Mouse (Mus musculus) MEL (cell line): ENCODE results near the gene Aurka. TPM values are rescaled to one million over a fixed set of nuclear protein-coding genes. Genes with fewer than 3 reads are reported as not detected.

Experiments used
- DNase-seq: peaks from one replicate; pipeline ENCODE4 v3.0.0; 2011; ENCODE audit warnings: low read depth, low spot score
- H3K27ac ChIP-seq: 2 replicates; pipeline ENCODE4 v1.5.1; 2012; ENCODE audit warnings: low read depth, mild to moderate bottlenecking, control low read depth, low read length, moderate library complexity; ENCODE audit not compliant: control insufficient read depth
- H3K27me3 ChIP-seq, 2 experiments: fragments of 150-350 bp in 1 of 2; sonication (generic) in 1 of 2; 2 replicates each; pipeline ENCODE4 v1.6.1; 2012; ENCODE audit warnings: low read length in 2 of 2, mild to moderate bottlenecking in 2 of 2, improper control_type of control experiment in 1 of 2, moderate library complexity in 1 of 2; ENCODE audit not compliant: insufficient read depth in 2 of 2, control insufficient read depth in 1 of 2
- H3K36me3 ChIP-seq, 2 experiments: 2 replicates each; pipeline ENCODE4 v1.6.1; 2012 to 2014; ENCODE audit warnings: low read length in 2 of 2, improper control_type of control experiment in 1 of 2, inconsistent platforms in 1 of 2, mild to moderate bottlenecking in 1 of 2; ENCODE audit not compliant: insufficient read depth in 2 of 2, control insufficient read depth in 1 of 2
- H3K4me1 ChIP-seq, 2 experiments: fragments of 150-350 bp in 1 of 2; sonication (generic) in 1 of 2; 2 replicates each; pipeline ENCODE4 v1.6.1; 2012; ENCODE audit warnings: low read length in 2 of 2, improper control_type of control experiment in 1 of 2, mild to moderate bottlenecking in 1 of 2; ENCODE audit not compliant: insufficient read depth in 2 of 2, control insufficient read depth in 1 of 2
- H3K4me3 ChIP-seq, 2 experiments: fragments of 150-350 bp in 1 of 2; sonication (generic) in 1 of 2; 2 replicates each; pipeline ENCODE4 v1.5.1; 2012; ENCODE audit warnings: low read depth in 2 of 2, low read length in 2 of 2, mild to moderate bottlenecking in 2 of 2, moderate library complexity in 2 of 2, control low read depth in 1 of 2, improper control_type of control experiment in 1 of 2; ENCODE audit not compliant: control insufficient read depth in 1 of 2, insufficient read depth in 1 of 2
- H3K79me2 ChIP-seq: 2 replicates; pipeline ENCODE4 v1.6.1; 2012; ENCODE audit warnings: mild to moderate bottlenecking, low read length, moderate library complexity; ENCODE audit not compliant: control insufficient read depth, poor library complexity, insufficient read depth
- H3K9ac ChIP-seq: 2 replicates; pipeline ENCODE4 v1.6.1; 2012; ENCODE audit warnings: low read depth, mild to moderate bottlenecking, control low read depth, low read length, moderate library complexity; ENCODE audit not compliant: control insufficient read depth, poor library complexity, severe bottlenecking
- H3K9me3 ChIP-seq: fragments of 150-350 bp; sonication (generic); replicated peaks from 2 replicates; pipeline ENCODE4 v1.6.1; 2012; ENCODE audit warnings: mild to moderate bottlenecking, low read length, improper control_type of control experiment, moderate library complexity; ENCODE audit not compliant: insufficient read depth
- CHD1 ChIP-seq: IDR thresholded peaks from 2 replicates; pipeline ENCODE4 v1.6.1; 2012; ENCODE audit warnings: low read depth, mild to moderate bottlenecking, inconsistent platforms, low read length, improper control_type of control experiment
- CTCF ChIP-seq, 3 experiments: IDR thresholded peaks in 2 of 3; conservative IDR thresholded peaks in 1 of 3; 2 replicates each; pipeline ENCODE4 v1.5.1; 2011 to 2012; ENCODE audit warnings: low read length in 3 of 3, low read depth in 2 of 3, mild to moderate bottlenecking in 2 of 3, improper control_type of control experiment in 1 of 3, inconsistent platforms in 1 of 3, mixed read lengths in 1 of 3, moderate library complexity in 1 of 3; ENCODE audit not compliant: control insufficient read depth in 1 of 3, insufficient read depth in 1 of 3, poor library complexity in 1 of 3, severe bottlenecking in 1 of 3
- E2F4 ChIP-seq: IDR thresholded peaks from 2 replicates; pipeline ENCODE4 v1.6.1; 2011; ENCODE audit warnings: low read depth, low read length, improper control_type of control experiment, borderline replicate concordance
- ELF1 ChIP-seq: IDR thresholded peaks from 2 replicates; pipeline ENCODE4 v1.6.1; 2014; ENCODE audit warnings: low read depth, mild to moderate bottlenecking, inconsistent platforms, low read length, improper control_type of control experiment, moderate library complexity
- EP300 ChIP-seq, 2 experiments: IDR thresholded peaks; 2 replicates each; pipeline ENCODE4 v1.6.1; 2011; ENCODE audit warnings: improper control_type of control experiment in 2 of 2, low read length in 2 of 2, low read depth in 1 of 2, mild to moderate bottlenecking in 1 of 2
- ETS1 ChIP-seq: IDR thresholded peaks from 2 replicates; pipeline ENCODE4 v1.6.1; 2012; ENCODE audit warnings: low read depth, mild to moderate bottlenecking, inconsistent platforms, low read length, improper control_type of control experiment, moderate library complexity
- GABPA ChIP-seq: IDR thresholded peaks from 2 replicates; pipeline ENCODE4 v1.6.1; 2012; ENCODE audit warnings: low read depth, mild to moderate bottlenecking, inconsistent platforms, low read length, improper control_type of control experiment, moderate library complexity
- GATA1 ChIP-seq: IDR thresholded peaks from 2 replicates; pipeline ENCODE4 v1.6.1; 2011; ENCODE audit warnings: low read depth, low read length, improper control_type of control experiment
- HCFC1 ChIP-seq: IDR thresholded peaks from 2 replicates; pipeline ENCODE4 v1.6.1; 2012; ENCODE audit warnings: low read depth, mild to moderate bottlenecking, inconsistent platforms, low read length, improper control_type of control experiment, moderate library complexity
- JUND ChIP-seq: IDR thresholded peaks from 2 replicates; pipeline ENCODE4 v1.6.1; 2011; ENCODE audit warnings: low read depth, mild to moderate bottlenecking, improper control_type of control experiment, low read length
- KAT2A ChIP-seq: conservative IDR thresholded peaks from 2 replicates; pipeline ENCODE4 v1.6.1; 2012; ENCODE audit warnings: low read depth, low read length, improper control_type of control experiment, inconsistent platforms
- MAFK ChIP-seq: IDR thresholded peaks from 2 replicates; pipeline ENCODE4 v1.6.1; 2011; ENCODE audit warnings: low read depth, mild to moderate bottlenecking, low read length, improper control_type of control experiment, borderline replicate concordance
- MAX ChIP-seq: IDR thresholded peaks from 2 replicates; pipeline ENCODE4 v1.6.1; 2011; ENCODE audit warnings: low read length, improper control_type of control experiment
- MEF2A ChIP-seq: IDR thresholded peaks from 2 replicates; pipeline ENCODE4 v1.6.1; 2014; ENCODE audit warnings: low read depth, mild to moderate bottlenecking, inconsistent platforms, low read length, improper control_type of control experiment; ENCODE audit not compliant: poor library complexity, insufficient replicate concordance, severe bottlenecking; ENCODE audit errors: extremely low read depth
- MXI1 ChIP-seq: IDR thresholded peaks from 2 replicates; pipeline ENCODE4 v1.6.1; 2011; ENCODE audit warnings: mild to moderate bottlenecking, low read depth, low read length, improper control_type of control experiment
- MYB ChIP-seq: IDR thresholded peaks from 2 replicates; pipeline ENCODE4 v1.6.1; 2011; ENCODE audit warnings: mild to moderate bottlenecking, low read depth, low read length, improper control_type of control experiment
- MYC ChIP-seq: IDR thresholded peaks from 2 replicates; pipeline ENCODE4 v1.6.1; 2011; ENCODE audit warnings: low read depth, mild to moderate bottlenecking, low read length, improper control_type of control experiment, moderate library complexity
- NELFE ChIP-seq: IDR thresholded peaks from 2 replicates; pipeline ENCODE4 v1.6.1; 2011; ENCODE audit warnings: low read depth, low read length, improper control_type of control experiment
- NRF1 ChIP-seq: IDR thresholded peaks from 2 replicates; pipeline ENCODE4 v1.6.1; 2014; ENCODE audit warnings: low read depth, mild to moderate bottlenecking, inconsistent platforms, low read length, improper control_type of control experiment, moderate library complexity; ENCODE audit not compliant: poor library complexity, insufficient read depth, severe bottlenecking
- POLR2A ChIP-seq, 2 experiments: IDR thresholded peaks; 2 replicates each; pipeline ENCODE4 v1.6.1; 2011 to 2012; ENCODE audit warnings: low read length in 2 of 2, mild to moderate bottlenecking in 2 of 2, control low read depth in 1 of 2, improper control_type of control experiment in 1 of 2, low read depth in 1 of 2, moderate library complexity in 1 of 2; ENCODE audit not compliant: control insufficient read depth in 1 of 2, insufficient read depth in 1 of 2, poor library complexity in 1 of 2
- POLR2AphosphoS2 ChIP-seq: IDR thresholded peaks from 2 replicates; pipeline ENCODE4 v1.6.1; 2011; ENCODE audit warnings: low read length, improper control_type of control experiment
- POLR2AphosphoS5 ChIP-seq: IDR thresholded peaks from 2 replicates; pipeline ENCODE4 v1.6.1; 2012; ENCODE audit warnings: low read depth, borderline replicate concordance, mild to moderate bottlenecking, inconsistent platforms, low read length, moderate library complexity, mixed read lengths
- RAD21 ChIP-seq: IDR thresholded peaks from 2 replicates; pipeline ENCODE4 v1.6.1; 2011; ENCODE audit warnings: mild to moderate bottlenecking, low read depth, low read length, improper control_type of control experiment
- RCOR1 ChIP-seq: IDR thresholded peaks from 2 replicates; pipeline ENCODE4 v1.6.1; 2012; ENCODE audit warnings: low read depth, mild to moderate bottlenecking, inconsistent platforms, low read length, improper control_type of control experiment
- SMC3 ChIP-seq: IDR thresholded peaks from 2 replicates; pipeline ENCODE4 v1.6.1; 2011; ENCODE audit warnings: low read depth, low read length, improper control_type of control experiment
- TBP ChIP-seq: IDR thresholded peaks from 2 replicates; pipeline ENCODE4 v1.8.0; 2011; ENCODE audit warnings: low read depth, low read length, improper control_type of control experiment
- TCF12 ChIP-seq: IDR thresholded peaks from 2 replicates; pipeline ENCODE4 v1.6.1; 2014; ENCODE audit warnings: low read depth, mild to moderate bottlenecking, inconsistent platforms, low read length, improper control_type of control experiment, moderate library complexity
- UBTF ChIP-seq: IDR thresholded peaks from 2 replicates; pipeline ENCODE4 v1.6.1; 2012; ENCODE audit warnings: low read depth, mild to moderate bottlenecking, inconsistent platforms, low read length, improper control_type of control experiment, moderate library complexity, borderline replicate concordance; ENCODE audit not compliant: insufficient read depth
- USF1 ChIP-seq: IDR thresholded peaks from 2 replicates; pipeline ENCODE4 v1.6.1; 2014; ENCODE audit warnings: low read depth, mild to moderate bottlenecking, inconsistent platforms, low read length, improper control_type of control experiment, moderate library complexity
- USF2 ChIP-seq, 2 experiments: IDR thresholded peaks; 2 replicates each; pipeline ENCODE4 v1.6.1; 2011 to 2012; ENCODE audit warnings: improper control_type of control experiment in 2 of 2, low read length in 2 of 2, borderline replicate concordance in 1 of 2, inconsistent platforms in 1 of 2, low read depth in 1 of 2, mild to moderate bottlenecking in 1 of 2; ENCODE audit not compliant: insufficient read depth in 1 of 2
- ZC3H11A ChIP-seq: IDR thresholded peaks from 2 replicates; pipeline ENCODE4 v1.6.1; 2012; ENCODE audit warnings: low read depth, mild to moderate bottlenecking, inconsistent platforms, low read length, improper control_type of control experiment
- ZKSCAN1 ChIP-seq: IDR thresholded peaks from 2 replicates; pipeline ENCODE4 v1.6.1; 2012; ENCODE audit warnings: low read depth, mild to moderate bottlenecking, inconsistent platforms, low read length, improper control_type of control experiment, moderate library complexity
- ZMIZ1 ChIP-seq: IDR thresholded peaks from 2 replicates; pipeline ENCODE4 v1.6.1; 2012; ENCODE audit warnings: low read depth, mild to moderate bottlenecking, inconsistent platforms, low read length, improper control_type of control experiment, moderate library complexity
- ZNF384 ChIP-seq: IDR thresholded peaks from 2 replicates; pipeline ENCODE4 v1.6.1; 2012; ENCODE audit warnings: low read depth, mild to moderate bottlenecking, inconsistent platforms, low read length, improper control_type of control experiment
- polyA plus RNA-seq, 2 experiments: library from polyadenylated mRNA; stranded (reverse) in 1 of 2; unstranded in 1 of 2; fragments of >175 nt in 1 of 2; fragments of >200 nt in 1 of 2; gene quantifications; 2 replicates each; pipeline versions ENCODE4 v1.2.1 to v1.2.4; 2012; ENCODE audit warnings: low replicate concordance in 2 of 2, low read depth in 1 of 2; ENCODE audit not compliant: insufficient read length in 2 of 2, insufficient read depth in 1 of 2, missing spikeins in 1 of 2
- total RNA-seq: library from RNA; depleted of rRNA; stranded (reverse); fragments of 300-350 nt; gene quantifications from 2 replicates; pipeline ENCODE4 v1.2.3, GENCODE M21; 2012; rRNA removed

Aurka gene
- total RNA-seq (110 and 127 TPM in 2 replicates), polyA plus RNA-seq (100 to 1,000 TPM; 150 to 236 TPM)

- peaks cover 0 to 18% of the 10 kb centered on the region in 2 experiments; a peak in 2 of 4 replicates for H3K4me1 ChIP-seq
- peaks cover 12 to 26% of the 10 kb centered on the region in 2 experiments for H3K36me3 ChIP-seq
- H3K9ac ChIP-seq, result peak within 1 kb of the TSS; percentile 95
- peak; percentile 98 for DNase-seq
- H3K4me3 ChIP-seq, result peak within 1 kb of the TSS; percentile 86 to 89
- peaks cover 69% of the 10 kb centered on the region for H3K79me2 ChIP-seq
- no peaks in the 10 kb centered on the region for H3K9me3 ChIP-seq
- H3K27ac ChIP-seq, result peak within 1 kb of the TSS; percentile 96
- H3K27me3 ChIP-seq, result no peaks in the 10 kb centered on the region
- no peak for TF ChIP-seq SMC3
- peak; percentile 86 for TF ChIP-seq USF1
- no peak; a peak in 1 of 4 replicates for TF ChIP-seq EP300 (IDR thresholded peaks at IDR 0.05; ENCODE audit: low read depth in 1 of 2, low read length in 2 of 2)
- TF ChIP-seq MYB, result 0 out of 2 replicates have a peak, but pooled peaks have one; percentile 41
- TF ChIP-seq TCF12, result peak; percentile 74
- TF ChIP-seq CHD1, result no peak
- TF ChIP-seq KAT2A, result peak; percentile 79
- TF ChIP-seq POLR2A (IDR thresholded peaks at IDR 0.05; ENCODE audit: control insufficient read depth in 1 of 2, insufficient read depth in 1 of 2, low read depth in 1 of 2, low read length in 2 of 2, poor library complexity in 1 of 2), result peak; percentile 66 to 95
- TF ChIP-seq NELFE, result peak; percentile 88
- no peak for TF ChIP-seq GABPA
- TF ChIP-seq ETS1, result peak; percentile 34; the same call in 1 of the 2 replicates
- peak; percentile 98 for TF ChIP-seq MAX
- TF ChIP-seq POLR2AphosphoS5, result no peak; the same call in 1 of the 2 replicates
- TF ChIP-seq NRF1, result peak; percentile 81
- TF ChIP-seq USF2 (IDR thresholded peaks at IDR 0.05; ENCODE audit: borderline replicate concordance in 1 of 2, insufficient read depth in 1 of 2, low read depth in 1 of 2, low read length in 2 of 2), result no peak
- no peak for TF ChIP-seq RAD21
- peak; percentile 94 for TF ChIP-seq TBP
- peak; percentile 71 for TF ChIP-seq POLR2AphosphoS2
- TF ChIP-seq JUND, result 0 out of 2 replicates have a peak, but pooled peaks have one; percentile 38
- peak; percentile 82 for TF ChIP-seq ZMIZ1
- TF ChIP-seq ELF1, result peak; percentile 93
- TF ChIP-seq GATA1, result no peak
- no peak for TF ChIP-seq CTCF (IDR thresholded peaks at IDR 0.05 in 2 of 3, conservative IDR thresholded peaks at IDR 0.05 in 1 of 3; ENCODE audit: control insufficient read depth in 1 of 3, insufficient read depth in 1 of 3, low read depth in 2 of 3, low read length in 3 of 3, poor library complexity in 1 of 3, severe bottlenecking in 1 of 3)
- TF ChIP-seq MXI1, result peak; percentile 99
- no peak for TF ChIP-seq ZNF384
- no peak for TF ChIP-seq ZKSCAN1
- TF ChIP-seq UBTF, result 0 out of 2 replicates have a peak, but pooled peaks have one; percentile 5
- 0 out of 2 replicates have a peak, but pooled peaks have one; percentile 27 for TF ChIP-seq MEF2A
- TF ChIP-seq HCFC1, result peak; percentile 96
- TF ChIP-seq E2F4, result 0 out of 2 replicates have a peak, but pooled peaks have one; percentile 55
- no peak for TF ChIP-seq ZC3H11A
- TF ChIP-seq RCOR1, result 0 out of 2 replicates have a peak, but pooled peaks have one; percentile 18
- TF ChIP-seq MAFK, result no peak
- peak; percentile 99 for TF ChIP-seq MYC
Observed at GRCm38 (mm10) chr2:172370411-172371223, at the start of gene Aurka, which contains the start of gene Cstf1. Gene Aurka (minus strand): TSS chr2:172370535. Gene Cstf1 (plus strand): TSS chr2:172370681.
